Mouse (Mus musculus) limb, embryonic 15.5 days (tissue): ENCODE results near the gene Hcn1. TPM values are rescaled to one million over a fixed set of nuclear protein-coding genes. Genes with fewer than 3 reads are reported as not detected.

Experiments used
- ATAC-seq: fragments of 200-750 bp; cut with Nextera tagmentation; 2 replicates; pipeline ENCODE4 v1.8.0; 2017; ENCODE audit warnings: low read depth, moderate TSS enrichment; ENCODE audit not compliant: insufficient number of reproducible peaks, low FRiP score, low TSS enrichment
- H3K27ac ChIP-seq: fragments of 300-500 bp; sonication (generic); 2 replicates; pipeline ENCODE4 v1.5.1; 2015; ENCODE audit warnings: moderate library complexity, mild to moderate bottlenecking, inconsistent platforms
- H3K27me3 ChIP-seq: fragments of 300-500 bp; sonication (generic); 2 replicates; pipeline ENCODE4 v1.6.1; 2015; ENCODE audit warnings: inconsistent platforms
- H3K36me3 ChIP-seq: fragments of 300-500 bp; sonication (generic); 2 replicates; pipeline ENCODE4 v1.6.1; 2015; ENCODE audit warnings: inconsistent platforms
- H3K4me1 ChIP-seq: fragments of 300-500 bp; sonication (generic); 2 replicates; pipeline ENCODE4 v1.6.1; 2015; ENCODE audit warnings: inconsistent platforms
- H3K4me2 ChIP-seq: fragments of 300-500 bp; sonication (generic); 2 replicates; pipeline ENCODE4 v1.6.1; 2015; ENCODE audit warnings: mild to moderate bottlenecking, inconsistent platforms
- H3K4me3 ChIP-seq: fragments of 300-500 bp; sonication (generic); 2 replicates; pipeline ENCODE4 v1.5.1; 2015; ENCODE audit warnings: mild to moderate bottlenecking, inconsistent platforms
- H3K9ac ChIP-seq: fragments of 300-500 bp; sonication (generic); 2 replicates; pipeline ENCODE4 v1.6.1; 2015; ENCODE audit warnings: inconsistent platforms
- H3K9me3 ChIP-seq: fragments of 300-500 bp; sonication (generic); 2 replicates; pipeline ENCODE4 v1.6.1; 2016; ENCODE audit warnings: inconsistent platforms
- WGBS: fragments of 180-500 bp; shearing (Covaris S2); methylation state at CpG from one replicate; pipeline ENCODE4 v1.1.7; 2015; 5-methylcytosine and 5-hydroxymethylcytosine counted together
- polyA plus RNA-seq: library from polyadenylated mRNA; unstranded; fragments of >200 nt; fragmentation: Nextera tagmentation; extraction: Ambion mirVana; gene quantifications from 2 replicates; pipeline ENCODE4 v1.2.1, GENCODE M21; 2015

Hcn1 gene
- polyA plus RNA-seq, 1 experiment from 2014 or later, result 0.13 TPM

DNA sequence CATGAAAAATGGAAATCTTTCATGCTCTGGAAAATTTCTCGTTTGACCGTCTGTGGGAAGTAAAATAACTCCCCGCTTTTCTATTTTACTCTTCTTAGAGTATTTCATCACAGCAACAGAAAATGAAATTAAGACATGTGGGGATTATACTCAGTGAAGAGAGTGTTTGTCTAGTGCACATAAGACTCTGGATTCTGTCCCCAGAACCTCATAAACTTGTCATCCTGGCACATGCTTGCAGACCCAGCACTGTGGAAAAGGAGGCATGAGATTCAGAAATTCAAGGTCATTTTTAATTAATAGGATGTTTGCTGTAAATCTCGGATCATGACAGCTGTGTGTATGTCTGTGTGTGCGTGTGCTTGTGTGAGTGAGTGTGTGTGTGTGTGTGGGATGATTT lies 225.5 kb downstream of the Hcn1 start:
- Histone ChIP-seq H3K9ac (no peak overlapping the region), H3K4me2 (no peak overlapping the region), H3K27me3 (no peaks in the 10 kb centered on the region), H3K4me3 (no peak overlapping the region), H3K4me1 (no peaks in the 10 kb centered on the region), H3K27ac (no peak overlapping the region), H3K36me3 (no peaks in the 10 kb centered on the region), H3K9me3 (no peaks in the 10 kb centered on the region)
- no peak for ATAC-seq
- WGBS, result 43% methylated on average over 5 of the region's 5 CpGs

GRCm38 (mm10) chr13:117836658-117837057 lies 234.5 kb downstream of the Hcn1 start:
- Histone ChIP-seq H3K4me2 (no peak overlapping the region), H3K36me3 (no peaks in the 10 kb centered on the region), H3K4me3 (no peak overlapping the region), H3K9me3 (no peaks in the 10 kb centered on the region), H3K27me3 (no peaks in the 10 kb centered on the region), H3K4me1 (no peaks in the 10 kb centered on the region), H3K27ac (no peak overlapping the region), H3K9ac (no peak overlapping the region)
- WGBS, result 64% methylated on average over 1 of the region's 1 CpGs
- ATAC-seq, result no peak

DNA sequence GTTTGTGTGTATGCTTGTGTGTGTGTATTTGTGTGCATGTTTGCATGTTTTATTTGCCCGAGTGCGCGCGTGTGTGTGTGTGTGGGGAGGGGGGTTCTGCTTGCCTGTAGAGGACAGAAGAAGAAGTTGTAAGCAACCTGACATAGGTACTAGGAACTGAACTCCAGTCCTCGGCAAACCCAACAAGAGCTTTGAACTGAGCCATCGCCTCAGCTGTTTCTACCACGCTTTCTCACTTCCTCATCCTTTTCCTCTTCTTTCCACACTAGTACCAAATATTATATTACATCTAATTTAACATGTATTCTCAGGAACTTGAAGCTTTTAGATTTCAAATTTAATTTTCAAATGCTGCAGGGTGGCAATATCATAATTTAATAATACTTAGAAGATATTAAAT lies 236.1 kb downstream of the Hcn1 start:
- Histone ChIP-seq H3K4me2 (no peak overlapping the region), H3K4me1 (no peaks in the 10 kb centered on the region), H3K9me3 (no peaks in the 10 kb centered on the region), H3K9ac (no peak overlapping the region), H3K27ac (no peak overlapping the region), H3K4me3 (no peak overlapping the region), H3K36me3 (no peaks in the 10 kb centered on the region), H3K27me3 (no peaks in the 10 kb centered on the region)
- no peak for ATAC-seq
- WGBS, result 89% methylated on average over 7 of the region's 7 CpGs

DNA sequence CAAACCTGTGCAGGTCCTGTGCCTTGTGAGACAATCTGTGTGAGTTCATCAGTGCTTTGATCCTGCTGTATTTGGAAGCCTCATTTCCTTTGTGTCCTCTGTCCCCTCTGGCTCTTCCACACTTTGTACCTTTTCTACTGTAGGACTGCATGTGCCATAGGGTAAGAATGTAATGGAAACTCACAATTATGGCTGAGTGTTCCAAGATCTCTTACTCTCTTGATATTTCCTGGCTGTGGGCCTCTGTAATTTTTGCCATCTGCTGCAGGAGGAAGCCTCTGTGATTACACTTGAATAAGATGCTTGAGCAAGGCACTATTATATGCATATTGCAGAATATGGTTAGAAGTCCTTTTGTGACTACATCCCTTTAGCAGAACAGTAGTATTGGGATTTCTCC lies 240.2 kb downstream of the Hcn1 start:
- H3K27ac ChIP-seq, result no peak overlapping the region
- ATAC-seq, result no peak

GRCm38 (mm10) chr13:117847290-117847689 lies 245.2 kb downstream of the Hcn1 start:
- ATAC-seq, result no peak
- H3K27me3 ChIP-seq, result no peaks in the 10 kb centered on the region
- WGBS, result 92% methylated on average over 2 of the region's 2 CpGs

More for the DNA sequence above, 240.2 kb downstream of the Hcn1 start:
- H3K4me2 ChIP-seq, result no peak overlapping the region
- no peaks in the 10 kb centered on the region for H3K36me3 ChIP-seq
- no peak overlapping the region for H3K4me3 ChIP-seq
- no peaks in the 10 kb centered on the region for H3K27me3 ChIP-seq
- no peaks in the 10 kb centered on the region for H3K4me1 ChIP-seq
- H3K9me3 ChIP-seq, result no peaks in the 10 kb centered on the region
- no peak overlapping the region for H3K9ac ChIP-seq

GRCm38 (mm10) chr13:117848757-117849156 lies 246.6 kb downstream of the Hcn1 start:
- Histone ChIP-seq H3K27me3 (no peaks in the 10 kb centered on the region), H3K27ac (no peak overlapping the region), H3K4me3 (no peak overlapping the region), H3K9ac (no peak overlapping the region), H3K9me3 (no peaks in the 10 kb centered on the region), H3K4me1 (no peaks in the 10 kb centered on the region), H3K36me3 (no peaks in the 10 kb centered on the region), H3K4me2 (no peak overlapping the region)
- 88% methylated on average over 4 of the region's 4 CpGs for WGBS
- ATAC-seq, result no peak

More at GRCm38 (mm10) chr13:117847290-117847689, 245.2 kb downstream of the Hcn1 start:
- no peak overlapping the region for H3K4me2 ChIP-seq
- H3K27ac ChIP-seq, result no peak overlapping the region
- no peaks in the 10 kb centered on the region for H3K4me1 ChIP-seq
- H3K4me3 ChIP-seq, result no peak overlapping the region
- no peaks in the 10 kb centered on the region for H3K36me3 ChIP-seq
- H3K9ac ChIP-seq, result no peak overlapping the region
- H3K9me3 ChIP-seq, result no peaks in the 10 kb centered on the region

GRCm38 (mm10) chr13:117851954-117852710 lies 250.0 kb downstream of the Hcn1 start:
- H3K4me3 ChIP-seq, result no peak overlapping the region
- no peaks in the 10 kb centered on the region for H3K36me3 ChIP-seq
- no peaks in the 10 kb centered on the region for H3K27me3 ChIP-seq
- H3K9ac ChIP-seq, result no peak overlapping the region
- H3K9me3 ChIP-seq, result no peaks in the 10 kb centered on the region
- 68% methylated on average over 6 of the region's 6 CpGs for WGBS
- ATAC-seq, result no peak
- H3K27ac ChIP-seq, result no peak overlapping the region
- H3K4me1 ChIP-seq, result no peaks in the 10 kb centered on the region
- H3K4me2 ChIP-seq, result no peak overlapping the region

GRCm38 (mm10) chr13:117852711-117853051 lies 250.6 kb downstream of the Hcn1 start:
- Histone ChIP-seq H3K27ac (no peak overlapping the region), H3K4me1 (no peaks in the 10 kb centered on the region), H3K9ac (no peak overlapping the region), H3K9me3 (no peaks in the 10 kb centered on the region), H3K27me3 (no peaks in the 10 kb centered on the region), H3K4me3 (no peak overlapping the region), H3K36me3 (no peaks in the 10 kb centered on the region), H3K4me2 (no peak overlapping the region)
- 85% methylated on average over 2 of the region's 2 CpGs for WGBS
- no peak for ATAC-seq

GRCm38 (mm10) chr13:117858416-117858815 lies 256.3 kb downstream of the Hcn1 start:
- Histone ChIP-seq H3K4me1 (no peaks in the 10 kb centered on the region), H3K27ac (no peak overlapping the region), H3K27me3 (no peaks in the 10 kb centered on the region), H3K4me2 (no peak overlapping the region), H3K36me3 (no peaks in the 10 kb centered on the region), H3K9ac (no peak overlapping the region), H3K9me3 (no peaks in the 10 kb centered on the region), H3K4me3 (no peak overlapping the region)
- ATAC-seq, result no peak
- WGBS, result 69% methylated on average over 3 of the region's 3 CpGs

GRCm38 (mm10) chr13:117877787-117878186 lies 275.7 kb downstream of the Hcn1 start:
- no peaks in the 10 kb centered on the region; the same call in 1 of the 2 replicates for H3K4me1 ChIP-seq
- H3K36me3 ChIP-seq, result no peaks in the 10 kb centered on the region
- 36% methylated on average over 8 of the region's 8 CpGs for WGBS
- H3K27ac ChIP-seq, result no peak overlapping the region
- no peaks in the 10 kb centered on the region for H3K9me3 ChIP-seq
- no peaks in the 10 kb centered on the region for H3K27me3 ChIP-seq
- no peak overlapping the region for H3K9ac ChIP-seq
- ATAC-seq, result no peak
- H3K4me2 ChIP-seq, result no peak overlapping the region
- H3K4me3 ChIP-seq, result no peak overlapping the region

GRCm38 (mm10) chr13:117880471-117881225 lies 278.5 kb downstream of the Hcn1 start:
- H3K9me3 ChIP-seq, result no peaks in the 10 kb centered on the region
- no peaks in the 10 kb centered on the region for H3K36me3 ChIP-seq
- no peaks in the 10 kb centered on the region; the same call in 1 of the 2 replicates for H3K4me1 ChIP-seq
- no peaks in the 10 kb centered on the region for H3K27me3 ChIP-seq
- no peak overlapping the region for H3K4me3 ChIP-seq
- ATAC-seq, result no peak
- no peak overlapping the region for H3K27ac ChIP-seq
- 40% methylated on average over 4 of the region's 4 CpGs for WGBS
- no peak overlapping the region for H3K9ac ChIP-seq
- no peak overlapping the region for H3K4me2 ChIP-seq

GRCm38 (mm10) chr13:117892076-117892475 lies 290.0 kb downstream of the Hcn1 start:
- H3K9me3 ChIP-seq, result no peaks in the 10 kb centered on the region
- 69% methylated on average over 5 of the region's 5 CpGs for WGBS
- no peak overlapping the region for H3K4me2 ChIP-seq
- H3K9ac ChIP-seq, result no peak overlapping the region
- no peaks in the 10 kb centered on the region for H3K4me1 ChIP-seq
- no peaks in the 10 kb centered on the region for H3K27me3 ChIP-seq
- no peaks in the 10 kb centered on the region for H3K36me3 ChIP-seq
- H3K27ac ChIP-seq, result no peak overlapping the region
- ATAC-seq, result no peak
- no peak overlapping the region for H3K4me3 ChIP-seq
